Mouse (Mus musculus) left cerebral cortex, adult 2 months (tissue): Measurements from ENCODE around the gene Dip2c. TPM values are rescaled to one million over a fixed set of nuclear protein-coding genes. Genes with fewer than 3 reads are reported as not detected.

Experiments
- DNase-seq, 2 experiments: peaks; one replicate each; pipeline ENCODE4 v3.0.0; 2021 to 2022; ENCODE audit warnings: low spot score in 2 of 2, mixed read lengths in 1 of 2; ENCODE audit errors: extremely low spot score in 1 of 2
- H3K27ac ChIP-seq: fragments of 200-600 bp; 2 replicates; pipeline ENCODE4 v1.8.1; 2022
- H3K4me3 ChIP-seq: fragments of 200-600 bp; 2 replicates; pipeline ENCODE4 v1.8.1; 2022
- CTCF ChIP-seq: fragments of 200-600 bp; IDR thresholded peaks from 2 replicates; pipeline ENCODE4 v1.8.1; 2022; ENCODE audit warnings: antibody characterized with exemption, mild to moderate bottlenecking, moderate library complexity
- intact Hi-C: fragments of 180-260 bp; cut with DNase I; formaldehyde crosslinking; loops from one replicate; pipeline ENCODE4 v1.15.1; 2025
- total RNA-seq, 2 experiments: library from RNA; stranded (reverse); gene quantifications; 2 replicates each; pipeline ENCODE4 v1.2.3; 2021

The Dip2c gene
- total RNA-seq, 2 experiments from 2014 or later = 66.6 to 76.1 TPM

DNA sequence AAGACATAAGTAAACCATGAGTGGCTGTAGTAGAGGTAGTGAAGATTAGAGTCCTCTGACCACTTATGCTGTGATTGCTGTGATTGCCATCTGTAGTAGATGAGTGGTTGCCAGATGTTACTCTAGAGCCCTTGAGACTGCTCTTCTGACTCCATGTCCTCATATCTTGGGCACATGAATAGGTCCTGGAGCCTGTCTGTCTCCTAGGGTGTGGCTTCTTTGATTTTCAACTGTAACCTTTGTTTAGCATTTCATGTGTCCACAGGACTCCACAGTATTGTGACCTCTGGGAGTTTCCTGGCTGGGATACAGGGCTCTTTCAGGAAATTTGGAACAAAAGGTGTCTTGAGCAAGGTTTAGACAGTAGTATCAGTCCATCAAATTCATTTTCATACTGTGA is 155.1 kb downstream of the Dip2c start:
- no peak overlapping the region for H3K4me3 ChIP-seq
- TF ChIP-seq CTCF = no peak
- intact Hi-C loops = no loop called here
- no peak for DNase-seq
- no peak overlapping the region for H3K27ac ChIP-seq

DNA sequence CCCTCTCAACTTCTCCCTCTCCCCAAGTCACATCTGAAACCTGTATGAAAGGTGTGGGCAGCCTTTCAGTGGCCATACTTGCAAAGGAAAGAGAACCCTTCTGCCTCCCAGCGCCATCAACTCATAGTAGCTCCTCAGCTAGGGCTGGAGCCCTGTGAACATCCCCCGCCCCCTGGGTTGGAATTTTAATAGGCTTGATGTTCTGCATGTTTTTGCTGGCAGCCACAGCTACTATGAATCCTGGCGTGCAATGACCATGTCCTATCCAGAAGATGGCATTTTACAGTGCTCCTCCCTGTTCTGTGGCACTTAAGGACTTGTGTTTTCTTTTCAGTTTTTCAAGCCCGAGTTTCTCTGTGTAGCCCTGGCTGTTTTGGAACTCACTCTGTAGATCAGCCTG is 166.7 kb downstream of the Dip2c start:
- intact Hi-C loops = no loop called here
- no peak for TF ChIP-seq CTCF
- DNase-seq = no peak
- Histone ChIP-seq H3K27ac (no peak overlapping the region), H3K4me3 (no peak overlapping the region)

DNA sequence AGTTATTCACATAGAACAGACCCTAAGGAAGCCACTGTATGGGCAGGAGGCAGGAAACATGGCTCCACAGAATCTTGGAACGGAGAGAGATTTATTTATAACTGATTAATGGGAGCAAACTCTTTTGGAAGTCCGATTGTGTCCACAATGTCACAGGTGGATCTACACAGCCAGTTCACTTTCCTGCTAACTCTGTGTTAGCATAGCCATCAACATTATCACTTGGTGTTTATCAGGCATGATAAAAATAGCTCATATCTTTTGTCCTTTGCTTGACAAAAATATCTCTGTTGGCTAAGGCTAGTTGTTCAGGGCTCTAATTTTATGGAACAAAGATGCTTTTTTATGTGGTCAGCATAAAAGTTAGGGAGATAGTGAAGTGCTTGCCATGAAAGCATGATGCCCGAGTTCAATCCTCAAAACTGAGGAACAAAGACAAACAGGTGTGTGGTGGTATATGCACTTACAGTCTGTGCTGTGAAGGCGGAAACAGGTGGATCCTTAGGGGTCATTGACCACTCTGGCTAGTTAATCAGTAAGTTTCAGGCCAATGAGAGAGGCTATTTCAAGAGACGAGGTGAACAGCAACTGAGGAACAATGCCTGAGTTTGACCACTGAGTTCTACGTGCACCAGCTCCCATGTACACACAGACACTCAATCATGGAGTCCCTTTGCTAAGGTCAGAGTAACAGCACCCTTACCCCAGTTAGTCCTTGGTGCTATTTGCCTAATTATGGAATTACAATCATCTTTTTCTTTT is 169.4 kb downstream of the Dip2c start:
- intact Hi-C loops = loop anchor here (5.0 kb wide), 1 partner anchor 168 kb away; the partner anchor contains the start of gene Dip2c

DNA sequence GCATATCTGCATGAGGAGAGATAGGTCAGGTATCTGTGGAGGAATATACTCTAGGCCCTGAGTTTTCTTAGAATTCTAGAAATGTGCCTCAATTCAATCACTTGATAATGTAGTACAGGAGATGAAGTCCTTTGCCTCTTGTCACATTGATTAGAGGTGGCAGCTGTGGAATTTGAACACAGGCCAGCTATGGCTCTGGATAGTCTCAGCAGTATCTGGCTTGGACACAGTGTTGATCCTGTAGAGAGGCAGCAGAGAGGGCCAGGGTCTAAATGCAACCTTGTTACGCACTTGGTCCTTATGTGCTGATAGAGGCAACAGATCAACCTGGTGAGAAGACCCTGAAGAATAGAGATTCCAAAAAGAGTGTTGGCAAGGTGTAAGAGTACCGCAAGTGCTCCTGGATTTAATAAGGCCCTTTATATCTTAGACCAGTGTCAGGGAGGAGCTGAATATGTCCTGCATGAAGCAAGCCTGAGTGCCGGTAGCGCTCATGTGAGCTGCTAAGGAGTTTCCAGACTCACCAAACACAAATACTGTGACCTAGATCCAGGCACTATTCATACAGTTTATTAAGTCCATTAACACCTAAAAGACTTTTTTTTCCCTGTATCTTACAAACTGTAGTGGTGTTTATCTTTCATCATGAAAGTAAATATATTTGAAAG is 170.3 kb downstream of the Dip2c start:
- intact Hi-C loops = loop anchor here (5.0 kb wide), 1 partner anchor 169 kb away; the partner anchor contains the start of gene Dip2c
- DNase-seq = no peak
- H3K4me3 ChIP-seq = no peak overlapping the region
- no peak overlapping the region for H3K27ac ChIP-seq
- no peak for TF ChIP-seq CTCF

More for the DNA sequence above, 169.4 kb downstream of the Dip2c start:
- Histone ChIP-seq H3K4me3 (no peak overlapping the region), H3K27ac (no peak overlapping the region)
- no peak for TF ChIP-seq CTCF
- DNase-seq = no peak

DNA sequence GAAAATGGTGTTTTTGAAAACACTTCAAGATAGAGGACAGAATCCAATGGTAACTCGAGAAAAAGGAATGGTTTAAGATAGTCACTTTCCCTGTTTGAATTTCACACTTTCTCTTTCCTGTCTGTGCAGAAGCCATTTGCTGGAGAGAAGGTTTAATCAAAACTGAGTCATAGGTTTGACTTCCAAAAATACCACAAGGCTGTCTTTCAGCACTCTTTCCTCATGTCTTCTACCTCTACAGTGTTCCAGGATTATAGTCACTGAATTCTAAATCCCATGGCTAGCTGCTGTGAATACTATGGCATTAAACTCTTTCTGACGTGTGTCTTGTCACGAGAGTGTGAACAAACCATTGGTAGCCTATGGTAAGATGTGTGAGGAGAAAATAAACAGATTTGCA is 173.9 kb downstream of the Dip2c start:
- no peak for TF ChIP-seq CTCF
- intact Hi-C loops = no loop called here
- no peak for DNase-seq

DNA sequence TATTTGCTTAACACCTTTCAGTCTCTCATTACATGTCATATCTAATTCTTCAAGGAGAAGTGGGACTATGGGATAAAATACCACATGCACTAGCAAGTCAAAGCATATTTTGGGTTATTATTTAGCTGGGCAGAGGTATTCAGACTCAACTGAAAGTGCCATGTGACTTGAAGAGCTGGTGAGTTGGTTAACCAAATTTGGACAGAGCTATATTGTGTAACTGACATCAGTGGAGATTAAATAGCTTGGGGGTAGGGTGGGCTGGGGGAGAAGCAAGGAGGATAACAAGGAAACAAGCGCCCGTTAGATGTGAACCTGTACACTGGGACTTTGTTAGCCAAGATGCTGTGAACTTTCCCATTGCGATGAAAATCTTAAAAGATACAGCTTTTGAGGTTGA is 175.6 kb downstream of the Dip2c start:
- intact Hi-C loops = no loop called here
- DNase-seq = no peak
- H3K27ac ChIP-seq = no peak overlapping the region
- no peak overlapping the region for H3K4me3 ChIP-seq
- TF ChIP-seq CTCF = no peak

More for the DNA sequence above, 173.9 kb downstream of the Dip2c start:
- Histone ChIP-seq H3K27ac (peak overlapping the region; percentile 50; the same call in 1 of the 2 replicates), H3K4me3 (no peak overlapping the region)

DNA sequence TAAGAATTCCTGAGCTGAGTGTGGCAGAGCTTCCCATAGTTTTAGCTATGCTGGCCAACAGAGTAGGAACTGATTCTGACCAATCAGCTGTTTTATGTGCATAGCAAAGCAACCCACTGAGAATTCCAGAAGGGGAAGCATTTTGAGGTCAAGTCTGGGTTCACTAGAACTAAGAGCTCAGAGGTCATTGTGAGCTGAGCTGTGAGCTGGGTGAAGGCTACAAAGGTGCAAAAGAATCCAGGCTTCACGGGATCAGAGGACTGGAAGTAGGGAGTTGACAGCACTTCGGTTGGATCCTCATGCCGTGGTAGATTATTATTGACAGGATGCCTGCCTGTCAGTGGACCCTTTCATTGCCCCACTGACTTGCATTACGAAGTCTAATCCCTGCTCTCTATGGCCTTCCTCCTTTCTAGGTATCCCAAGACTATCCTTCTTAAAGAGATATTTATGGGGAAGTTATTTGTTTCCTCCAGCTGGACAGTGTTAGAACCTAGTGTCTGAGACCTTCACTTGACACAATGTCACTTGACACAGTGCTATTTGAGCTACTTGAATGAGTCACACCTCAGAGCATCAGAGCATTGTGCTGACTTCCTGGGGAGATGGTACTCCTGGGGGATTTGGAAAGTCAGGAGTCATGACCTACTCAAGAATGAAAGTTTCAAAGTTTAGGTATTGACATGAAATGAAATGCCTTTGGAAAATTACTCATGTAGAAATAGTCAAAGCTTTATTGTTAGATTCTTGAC is 178.3 kb downstream of the Dip2c start:
- DNase-seq = no peak
- Histone ChIP-seq H3K27ac (no peak overlapping the region), H3K4me3 (no peak overlapping the region)
- intact Hi-C loops = no loop called here
- no peak for TF ChIP-seq CTCF

DNA sequence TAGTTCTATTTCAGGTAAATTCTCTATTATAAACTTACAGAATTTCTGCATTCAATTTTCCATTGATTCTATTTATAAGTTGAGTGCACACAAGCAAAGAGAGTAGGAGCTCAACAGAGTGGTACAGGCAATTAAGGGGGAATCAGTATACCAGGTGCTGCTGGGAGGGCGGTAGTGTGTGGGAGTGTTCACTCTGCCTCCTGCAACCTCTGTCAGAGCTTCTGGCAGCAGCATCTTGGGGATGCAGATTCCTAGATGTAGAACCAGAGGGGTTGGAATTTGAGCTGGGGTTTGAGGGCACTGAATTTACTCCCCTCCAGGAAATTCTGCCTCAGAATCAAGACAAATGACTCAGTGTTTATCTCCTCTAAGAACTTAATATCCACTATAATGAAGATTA is 179.7 kb downstream of the Dip2c start:
- intact Hi-C loops = no loop called here
- no peak overlapping the region for H3K27ac ChIP-seq
- DNase-seq = peak in 1 of 2 experiments; percentile 24
- no peak for TF ChIP-seq CTCF
- H3K4me3 ChIP-seq = no peak overlapping the region

DNA sequence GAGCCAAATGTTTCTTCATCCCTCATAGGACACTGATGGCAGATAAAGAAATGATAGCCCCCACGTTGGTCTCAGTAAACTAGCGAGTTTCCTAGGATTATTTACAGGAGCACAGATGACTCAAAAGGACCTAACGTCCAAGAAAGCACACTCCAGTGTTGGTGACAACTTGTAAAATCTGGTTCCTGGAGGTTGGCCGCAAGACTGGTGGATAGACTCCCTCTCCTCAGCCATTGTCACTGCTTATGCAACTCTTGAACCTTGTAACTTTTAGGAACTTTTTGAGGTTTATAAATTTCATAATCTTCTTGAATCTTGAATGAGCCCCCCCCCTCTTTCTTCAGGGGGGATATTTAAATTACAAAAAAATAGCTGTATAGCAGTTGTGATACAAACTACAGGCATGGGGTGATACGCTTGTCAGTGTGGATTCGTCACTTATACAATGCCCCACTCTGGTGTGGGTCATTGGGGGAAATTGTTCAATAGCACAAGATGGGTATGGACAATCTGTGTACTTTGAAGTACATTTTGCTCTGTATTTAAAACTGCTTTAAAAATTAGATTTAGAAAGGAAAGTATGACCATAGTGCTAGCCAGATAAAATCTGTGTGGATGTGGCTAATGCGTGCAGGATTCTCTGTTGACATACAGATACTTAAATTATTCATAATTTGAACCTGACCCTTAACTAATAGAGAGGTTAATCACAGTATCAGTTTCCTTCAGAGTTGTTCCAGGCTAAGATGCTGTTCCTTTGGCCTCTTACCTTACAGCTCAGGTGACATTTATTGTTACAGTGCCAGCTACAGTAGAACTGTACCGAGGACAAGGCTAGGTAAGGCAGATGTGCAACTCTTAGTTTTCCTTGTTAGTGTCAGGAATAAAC is 181.3 kb downstream of the Dip2c start:
- intact Hi-C loops = no loop called here
- Histone ChIP-seq H3K27ac (no peak overlapping the region), H3K4me3 (no peak overlapping the region)
- DNase-seq = no peak
- TF ChIP-seq CTCF = no peak

DNA sequence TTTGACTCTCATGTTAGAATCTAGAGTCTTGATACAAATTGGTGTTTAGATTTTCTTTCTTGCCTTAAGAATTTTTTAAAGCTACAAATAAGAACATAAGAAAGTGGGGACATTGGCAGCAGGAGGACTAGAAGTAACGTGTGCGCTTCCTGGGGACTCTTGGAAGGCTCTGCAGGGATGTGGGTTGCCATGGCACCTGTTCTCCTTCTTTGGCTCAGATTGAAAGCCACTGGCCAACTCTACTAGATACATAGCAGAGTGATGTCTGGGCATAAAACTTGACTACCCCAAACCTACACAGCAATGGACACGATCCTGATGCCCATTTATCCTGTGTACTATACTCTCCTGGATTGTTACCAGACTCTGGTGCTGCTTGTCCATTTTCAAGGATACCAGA is 188.1 kb downstream of the Dip2c start:
- no peak for DNase-seq
- intact Hi-C loops = no loop called here
- no peak for TF ChIP-seq CTCF
- H3K27ac ChIP-seq = no peak overlapping the region
- no peak overlapping the region for H3K4me3 ChIP-seq

DNA sequence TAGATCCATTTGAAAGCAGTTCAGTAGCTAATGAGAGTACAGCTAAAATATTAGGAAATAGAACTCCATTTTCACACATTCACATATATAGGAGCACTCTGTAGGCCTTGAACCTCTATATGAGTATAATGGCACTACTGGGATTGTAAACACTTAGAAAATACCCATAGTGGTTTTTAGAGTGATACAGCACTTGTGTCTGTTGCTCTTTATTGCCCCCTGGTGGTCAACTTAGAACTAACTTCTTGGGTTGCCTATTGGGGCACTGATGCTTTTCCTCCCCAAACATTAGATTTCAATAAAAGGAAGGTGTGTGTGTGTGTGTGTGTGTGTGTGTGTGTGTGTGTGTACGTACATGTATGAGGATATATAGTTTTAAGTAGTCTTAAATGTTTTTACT is 190.9 kb downstream of the Dip2c start:
- intact Hi-C loops = loop anchor here (1.0 to 5.0 kb wide), 2 partner anchors 190 to 285 kb away; partner anchors contain the start of gene Dip2c
- Histone ChIP-seq H3K4me3 (no peak overlapping the region), H3K27ac (no peak overlapping the region)
- peak; percentile 35 to 42 for DNase-seq
- TF ChIP-seq CTCF = peak; percentile 72
